Mouse (Mus musculus): ENCODE data around the gene Habp2. TPM values are rescaled to one million over a fixed set of nuclear protein-coding genes. Genes with fewer than 3 reads are reported as not detected.

Gene Habp2
- polyA plus RNA-seq, 1 experiment from 2014 or later: 0.20 TPM

DNA sequence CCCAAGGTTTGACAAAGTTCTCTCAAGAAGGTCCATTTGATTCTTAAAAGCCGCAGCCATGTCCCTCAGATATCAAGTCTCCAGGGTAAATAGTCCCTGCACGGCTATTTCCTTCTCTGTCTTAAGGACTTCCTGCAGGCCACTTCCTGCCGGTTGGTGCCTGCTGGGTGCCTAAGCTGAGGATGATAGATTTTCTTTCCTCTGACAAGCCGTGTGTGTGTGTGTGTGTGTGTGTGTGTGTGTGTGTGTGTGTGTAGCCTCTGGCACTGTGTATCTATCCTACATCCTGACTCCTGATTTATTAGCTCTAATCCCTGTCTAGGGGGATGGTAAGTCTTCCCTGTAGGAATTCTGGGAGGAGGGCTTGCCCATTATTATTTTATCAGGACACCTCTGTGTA is 22.8 kb upstream of the Habp2 start:
- no peaks in the 10 kb centered on the region for H3K36me3 ChIP-seq (ENCODE audit: control insufficient read depth, insufficient read depth)
- no peak overlapping the region for H3K4me2 ChIP-seq (ENCODE audit: low read length)
- H3K9ac ChIP-seq (replicated peaks; ENCODE audit: low read depth, low read length): no peak overlapping the region
- no peaks in the 10 kb centered on the region for H3K4me1 ChIP-seq (replicated peaks; ENCODE audit: control insufficient read depth, insufficient read depth, low read length)
- no peak overlapping the region for H3K4me3 ChIP-seq (replicated peaks; ENCODE audit: low read length)
- 81% methylated on average over 4 of the region's 4 CpGs for WGBS
- no peaks in the 10 kb centered on the region for H3K27me3 ChIP-seq (replicated peaks; ENCODE audit: control insufficient read depth, insufficient read depth, low read length)
- H3K9me3 ChIP-seq (ENCODE audit: control insufficient read depth, low read length): no peaks in the 10 kb centered on the region
- ATAC-seq: no peak
- no peak overlapping the region for H3K27ac ChIP-seq (ENCODE audit: low read length)

DNA sequence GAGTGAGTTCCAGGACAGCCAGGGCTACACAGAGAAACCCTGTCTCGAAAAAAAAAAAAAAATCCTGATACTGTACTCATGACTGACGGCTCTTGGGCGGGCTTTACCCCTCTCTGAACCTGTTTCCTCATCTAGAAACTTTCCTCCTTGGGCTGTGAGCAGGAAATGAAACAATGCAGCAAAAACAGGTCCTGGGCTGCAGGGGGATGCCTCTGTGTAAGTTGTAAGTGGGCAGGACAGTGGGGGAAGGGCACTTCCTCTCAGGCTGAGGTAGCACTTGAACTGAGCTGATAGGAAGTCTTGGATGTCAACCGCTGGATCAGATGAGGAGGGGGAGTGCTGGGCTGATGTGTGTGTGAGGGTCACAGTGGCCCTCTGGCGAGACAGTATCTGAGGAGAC is 21.8 kb upstream of the Habp2 start:
- no peaks in the 10 kb centered on the region for H3K4me1 ChIP-seq (replicated peaks; ENCODE audit: control insufficient read depth, insufficient read depth, low read length)
- WGBS: 71% methylated on average over 5 of the region's 5 CpGs
- H3K9ac ChIP-seq (replicated peaks; ENCODE audit: low read depth, low read length): no peak overlapping the region
- H3K4me3 ChIP-seq (replicated peaks; ENCODE audit: low read length): no peak overlapping the region
- no peak overlapping the region for H3K27ac ChIP-seq (ENCODE audit: low read length)
- no peaks in the 10 kb centered on the region for H3K36me3 ChIP-seq (ENCODE audit: control insufficient read depth, insufficient read depth)
- no peak for ATAC-seq
- H3K4me2 ChIP-seq (ENCODE audit: low read length): no peak overlapping the region
- H3K9me3 ChIP-seq (ENCODE audit: control insufficient read depth, low read length): no peaks in the 10 kb centered on the region
- no peaks in the 10 kb centered on the region for H3K27me3 ChIP-seq (replicated peaks; ENCODE audit: control insufficient read depth, insufficient read depth, low read length)

DNA sequence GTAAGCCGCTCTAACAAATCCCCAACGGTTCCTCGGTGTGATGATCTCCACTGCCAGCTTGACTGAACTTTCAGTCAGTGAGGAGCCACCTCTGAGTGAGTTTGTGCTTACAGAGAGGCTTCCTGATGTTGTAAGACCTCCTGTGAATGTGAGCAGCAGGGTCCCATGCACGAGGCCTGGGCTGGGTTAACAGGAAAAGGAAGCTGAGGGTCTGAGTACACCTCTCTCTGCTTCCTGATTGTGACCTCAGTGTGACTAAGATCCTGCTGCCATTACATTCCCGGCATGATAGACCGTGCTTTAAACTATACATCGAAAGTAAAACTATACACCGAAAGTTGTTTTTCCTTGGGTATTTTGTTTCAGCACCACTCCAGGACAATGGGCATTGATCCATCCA is 14.9 kb upstream of the Habp2 start:
- H3K9ac ChIP-seq (replicated peaks; ENCODE audit: low read depth, low read length): no peak overlapping the region
- WGBS: 89% methylated on average over 8 of the region's 8 CpGs
- H3K27me3 ChIP-seq (replicated peaks; ENCODE audit: control insufficient read depth, insufficient read depth, low read length): no peaks in the 10 kb centered on the region
- no peaks in the 10 kb centered on the region for H3K9me3 ChIP-seq (ENCODE audit: control insufficient read depth, low read length)
- ATAC-seq: no peak
- no peaks in the 10 kb centered on the region for H3K36me3 ChIP-seq (ENCODE audit: control insufficient read depth, insufficient read depth)
- no peak overlapping the region for H3K27ac ChIP-seq (ENCODE audit: low read length)
- no peaks in the 10 kb centered on the region for H3K4me1 ChIP-seq (replicated peaks; ENCODE audit: control insufficient read depth, insufficient read depth, low read length)
- H3K4me2 ChIP-seq (ENCODE audit: low read length): no peak overlapping the region
- H3K4me3 ChIP-seq (replicated peaks; ENCODE audit: low read length): no peak overlapping the region

DNA sequence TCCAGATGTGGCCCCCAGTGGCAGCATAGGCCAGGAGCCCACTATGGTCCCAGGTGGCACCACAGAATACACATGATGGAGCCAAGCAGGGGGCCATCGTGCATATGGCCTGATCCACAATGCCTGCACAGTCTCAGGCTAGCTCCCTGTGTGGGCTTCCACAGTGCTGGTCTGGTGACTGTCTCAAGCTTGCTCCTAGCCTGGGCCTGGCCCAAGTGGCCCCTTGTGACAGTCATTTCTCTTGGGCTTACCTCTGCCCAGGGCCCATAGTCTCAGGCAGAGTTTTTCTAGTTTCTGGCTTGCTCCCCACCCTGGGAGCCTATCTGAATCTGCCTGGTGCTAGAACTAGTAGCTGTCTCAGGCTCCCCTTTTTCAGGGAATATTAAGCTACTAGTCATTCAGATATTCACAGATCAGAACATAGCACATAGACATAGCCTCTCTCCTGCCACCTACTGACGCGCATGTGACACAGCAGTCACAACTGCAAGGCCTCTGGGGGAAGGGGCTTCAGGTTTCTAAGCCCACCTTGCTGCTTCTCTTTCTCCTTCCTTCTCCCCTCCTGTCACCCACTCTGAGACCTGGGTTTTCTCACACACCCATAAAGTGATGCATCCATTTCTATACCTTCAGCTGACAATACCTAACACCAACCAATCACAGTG is 9.7 kb upstream of the Habp2 start:
- no peaks in the 10 kb centered on the region for H3K27me3 ChIP-seq (replicated peaks; ENCODE audit: control insufficient read depth, insufficient read depth, low read length)
- no peak for ATAC-seq
- no peaks in the 10 kb centered on the region for H3K9me3 ChIP-seq (ENCODE audit: control insufficient read depth, low read length)
- H3K4me3 ChIP-seq (replicated peaks; ENCODE audit: low read length): no peak overlapping the region
- 58% methylated on average over 3 of the region's 3 CpGs for WGBS
- H3K4me1 ChIP-seq (replicated peaks; ENCODE audit: control insufficient read depth, insufficient read depth, low read length): no peaks in the 10 kb centered on the region
- H3K4me2 ChIP-seq (ENCODE audit: low read length): no peak overlapping the region
- no peak overlapping the region for H3K27ac ChIP-seq (ENCODE audit: low read length)
- H3K36me3 ChIP-seq (ENCODE audit: control insufficient read depth, insufficient read depth): no peaks in the 10 kb centered on the region
- H3K9ac ChIP-seq (replicated peaks; ENCODE audit: low read depth, low read length): no peak overlapping the region

DNA sequence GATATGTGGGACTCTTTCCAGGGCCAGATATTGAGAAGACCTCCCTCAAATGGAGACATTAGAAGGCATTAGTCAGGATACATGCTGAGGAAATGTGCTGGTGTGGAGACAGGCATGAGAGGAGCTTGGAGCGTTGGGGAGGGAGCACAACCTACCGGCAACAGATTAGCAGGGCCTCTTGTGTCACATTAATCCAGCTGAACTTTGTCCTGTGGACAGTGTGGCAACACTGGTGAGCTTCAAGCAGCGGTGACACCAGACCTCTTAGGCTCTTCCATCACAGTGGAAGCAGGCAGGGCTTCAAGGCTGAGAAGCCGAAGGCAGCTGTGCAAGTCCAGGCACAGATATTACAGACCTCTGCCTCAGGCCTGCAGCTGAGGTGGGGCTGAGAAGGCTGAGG is 9.0 kb upstream of the Habp2 start:
- H3K27me3 ChIP-seq (replicated peaks; ENCODE audit: control insufficient read depth, insufficient read depth, low read length): no peaks in the 10 kb centered on the region
- H3K36me3 ChIP-seq (ENCODE audit: control insufficient read depth, insufficient read depth): no peaks in the 10 kb centered on the region
- H3K4me1 ChIP-seq (replicated peaks; ENCODE audit: control insufficient read depth, insufficient read depth, low read length): no peaks in the 10 kb centered on the region
- no peaks in the 10 kb centered on the region for H3K9me3 ChIP-seq (ENCODE audit: control insufficient read depth, low read length)
- H3K4me2 ChIP-seq (ENCODE audit: low read length): no peak overlapping the region
- no peak overlapping the region for H3K9ac ChIP-seq (replicated peaks; ENCODE audit: low read depth, low read length)
- ATAC-seq: no peak
- H3K4me3 ChIP-seq (replicated peaks; ENCODE audit: low read length): no peak overlapping the region
- no peak overlapping the region for H3K27ac ChIP-seq (ENCODE audit: low read length)
- WGBS: 81% methylated on average over 4 of the region's 4 CpGs

DNA sequence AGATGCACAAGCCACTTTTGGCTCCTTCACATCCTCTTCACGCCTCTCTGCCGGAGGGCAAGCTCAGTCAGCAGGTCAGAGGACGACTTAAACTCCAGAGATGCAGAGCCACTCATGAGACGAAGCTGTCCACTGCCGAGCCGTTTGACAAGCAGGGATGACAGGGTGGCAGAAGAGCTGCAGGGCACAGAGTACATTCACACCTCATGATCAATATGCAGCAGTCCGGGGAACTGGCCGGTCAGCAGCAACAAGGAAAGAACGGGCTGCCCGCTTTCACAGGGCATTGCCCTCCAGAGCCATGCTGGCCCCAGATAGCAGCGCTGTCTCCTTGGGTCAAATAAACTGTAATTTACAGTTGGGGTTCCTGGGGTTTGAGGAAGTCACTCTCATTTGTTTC is 8.6 kb upstream of the Habp2 start:
- no peaks in the 10 kb centered on the region for H3K4me1 ChIP-seq (replicated peaks; ENCODE audit: control insufficient read depth, insufficient read depth, low read length)
- WGBS: 88% methylated on average over 11 of the region's 11 CpGs

DNA sequence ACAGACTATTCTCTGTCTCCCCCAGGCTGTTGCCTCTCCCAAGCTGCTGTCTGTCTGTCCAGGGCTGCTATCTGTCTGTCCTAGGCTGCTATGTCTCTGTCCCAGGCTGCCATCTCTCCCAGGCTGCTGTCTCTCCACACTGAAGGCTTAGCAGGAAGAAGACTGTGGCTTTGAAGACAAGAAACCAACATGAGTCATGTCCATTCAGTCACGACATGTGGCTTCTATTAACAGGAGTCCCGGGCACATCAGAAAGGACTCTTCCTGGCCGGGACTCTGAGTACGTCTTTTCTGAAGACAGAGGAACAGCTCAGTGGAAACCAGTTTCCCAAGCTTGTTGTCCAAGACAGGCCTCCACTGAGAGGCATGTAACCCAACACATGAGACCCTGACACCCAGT is 1.7 kb upstream of the Habp2 start:
- Histone ChIP-seq H3K4me3 (replicated peaks; ENCODE audit: low read length) (no peak overlapping the region), H3K9ac (replicated peaks; ENCODE audit: low read depth, low read length) (no peak overlapping the region), H3K36me3 (ENCODE audit: control insufficient read depth, insufficient read depth) (no peaks in the 10 kb centered on the region), H3K4me1 (replicated peaks; ENCODE audit: control insufficient read depth, insufficient read depth, low read length) (no peaks in the 10 kb centered on the region), H3K9me3 (ENCODE audit: control insufficient read depth, low read length) (no peaks in the 10 kb centered on the region), H3K4me2 (ENCODE audit: low read length) (no peak overlapping the region), H3K27me3 (replicated peaks; ENCODE audit: control insufficient read depth, insufficient read depth, low read length) (no peaks in the 10 kb centered on the region), H3K27ac (ENCODE audit: low read length) (no peak overlapping the region)
- WGBS: 80% methylated on average over 4 of the region's 4 CpGs
- no peak for ATAC-seq

More for the DNA sequence above, 8.6 kb upstream of the Habp2 start:
- H3K9me3 ChIP-seq (ENCODE audit: control insufficient read depth, low read length): no peaks in the 10 kb centered on the region
- no peak for ATAC-seq
- no peak overlapping the region for H3K9ac ChIP-seq (replicated peaks; ENCODE audit: low read depth, low read length)
- no peak overlapping the region for H3K4me2 ChIP-seq (ENCODE audit: low read length)
- no peak overlapping the region for H3K4me3 ChIP-seq (replicated peaks; ENCODE audit: low read length)
- no peak overlapping the region for H3K27ac ChIP-seq (ENCODE audit: low read length)
- H3K36me3 ChIP-seq (ENCODE audit: control insufficient read depth, insufficient read depth): no peaks in the 10 kb centered on the region
- H3K27me3 ChIP-seq (replicated peaks; ENCODE audit: control insufficient read depth, insufficient read depth, low read length): no peaks in the 10 kb centered on the region

DNA sequence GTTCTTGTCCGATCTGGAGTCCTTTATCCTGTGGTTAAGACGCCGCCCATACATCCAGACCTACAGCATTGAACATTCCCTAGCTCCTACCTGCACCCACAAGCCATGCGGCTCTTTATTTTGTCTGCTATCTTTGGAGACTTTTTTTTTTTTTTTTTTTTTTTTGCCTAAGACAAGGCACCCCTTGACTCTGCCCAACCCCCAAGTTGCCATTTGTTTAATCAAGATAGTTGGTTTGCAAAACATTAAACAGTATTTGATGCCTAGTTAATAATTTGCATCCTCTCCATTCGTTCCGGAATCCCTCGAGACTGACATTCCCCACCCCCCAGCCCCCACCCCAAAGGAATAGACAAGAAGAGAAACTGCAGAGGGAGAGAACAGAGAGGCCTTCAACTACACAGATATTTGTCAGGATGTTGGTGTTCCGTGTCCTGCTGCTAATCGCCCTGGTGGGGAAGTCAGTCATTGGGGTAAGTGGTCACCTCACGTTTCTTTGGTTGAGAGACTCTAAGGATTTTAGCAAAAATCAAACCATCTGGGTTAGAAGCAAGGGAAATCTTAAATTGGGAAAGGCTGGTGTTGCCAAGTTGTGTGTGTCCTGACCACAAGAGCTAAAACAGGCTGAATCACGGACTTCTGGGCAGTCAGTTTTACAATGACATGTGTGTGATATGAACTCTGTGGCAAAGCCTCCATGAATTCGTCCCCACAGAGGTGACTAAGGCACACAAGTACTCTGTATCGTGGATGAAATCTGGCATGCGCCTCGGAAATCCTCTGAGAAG is 837 bp downstream of the Habp2 start:
- ATAC-seq: no peak
- Histone ChIP-seq H3K4me1 (replicated peaks; ENCODE audit: control insufficient read depth, insufficient read depth, low read length) (peaks cover 7% of the 10 kb centered on the region), H3K9me3 (ENCODE audit: control insufficient read depth, low read length) (no peaks in the 10 kb centered on the region), H3K27me3 (replicated peaks; ENCODE audit: control insufficient read depth, insufficient read depth, low read length) (no peaks in the 10 kb centered on the region), H3K4me2 (ENCODE audit: low read length) (no peak overlapping the region), H3K9ac (replicated peaks; ENCODE audit: low read depth, low read length) (no peak overlapping the region), H3K27ac (ENCODE audit: low read length) (no peak overlapping the region), H3K4me3 (replicated peaks; ENCODE audit: low read length) (no peak overlapping the region), H3K36me3 (ENCODE audit: control insufficient read depth, insufficient read depth) (no peaks in the 10 kb centered on the region)
- WGBS: 87% methylated on average over 15 of the region's 15 CpGs

DNA sequence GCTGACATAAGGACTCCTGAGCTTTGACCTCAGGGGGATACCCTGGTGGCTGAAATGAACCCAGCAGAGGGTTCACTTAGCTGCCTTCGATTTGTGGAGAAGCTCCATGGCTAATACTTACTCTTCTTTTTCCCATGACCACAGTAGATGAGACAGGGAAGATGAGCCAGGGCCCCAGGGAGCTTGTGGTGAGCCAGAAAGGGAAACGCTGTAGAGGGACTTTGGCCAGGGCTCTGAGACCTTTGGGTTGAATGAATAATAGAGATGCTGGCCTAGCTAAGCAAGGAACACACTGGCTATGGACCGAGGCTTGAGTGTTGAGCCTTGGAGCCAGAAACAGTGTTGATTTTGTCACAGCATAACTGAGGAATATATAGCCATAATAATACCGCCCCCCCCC is 1.5 kb downstream of the Habp2 start:
- WGBS: 84% methylated on average over 4 of the region's 4 CpGs
- Histone ChIP-seq H3K4me2 (ENCODE audit: low read length) (no peak overlapping the region), H3K9ac (replicated peaks; ENCODE audit: low read depth, low read length) (no peak overlapping the region), H3K4me1 (replicated peaks; ENCODE audit: control insufficient read depth, insufficient read depth, low read length) (peaks cover 7% of the 10 kb centered on the region), H3K9me3 (ENCODE audit: control insufficient read depth, low read length) (no peaks in the 10 kb centered on the region), H3K27ac (ENCODE audit: low read length) (no peak overlapping the region), H3K27me3 (replicated peaks; ENCODE audit: control insufficient read depth, insufficient read depth, low read length) (no peaks in the 10 kb centered on the region), H3K36me3 (ENCODE audit: control insufficient read depth, insufficient read depth) (no peaks in the 10 kb centered on the region), H3K4me3 (replicated peaks; ENCODE audit: low read length) (no peak overlapping the region)
- no peak for ATAC-seq
